Mouse (Mus musculus): Measurements from ENCODE around the gene Tet3.

Gene Tet3

GRCm38 (mm10) chr6:83459034-83459644 lies at the start of gene Tet3:
Tet3 (minus strand) TSS chr6:83459084.
- DNase-seq (ENCODE audit: low read depth), result peak; percentile 65

GRCm38 (mm10) chr6:83507168-83507546 lies 48.3 kb upstream of the Tet3 start:
- no peak for DNase-seq (ENCODE audit: low read depth)

DNA sequence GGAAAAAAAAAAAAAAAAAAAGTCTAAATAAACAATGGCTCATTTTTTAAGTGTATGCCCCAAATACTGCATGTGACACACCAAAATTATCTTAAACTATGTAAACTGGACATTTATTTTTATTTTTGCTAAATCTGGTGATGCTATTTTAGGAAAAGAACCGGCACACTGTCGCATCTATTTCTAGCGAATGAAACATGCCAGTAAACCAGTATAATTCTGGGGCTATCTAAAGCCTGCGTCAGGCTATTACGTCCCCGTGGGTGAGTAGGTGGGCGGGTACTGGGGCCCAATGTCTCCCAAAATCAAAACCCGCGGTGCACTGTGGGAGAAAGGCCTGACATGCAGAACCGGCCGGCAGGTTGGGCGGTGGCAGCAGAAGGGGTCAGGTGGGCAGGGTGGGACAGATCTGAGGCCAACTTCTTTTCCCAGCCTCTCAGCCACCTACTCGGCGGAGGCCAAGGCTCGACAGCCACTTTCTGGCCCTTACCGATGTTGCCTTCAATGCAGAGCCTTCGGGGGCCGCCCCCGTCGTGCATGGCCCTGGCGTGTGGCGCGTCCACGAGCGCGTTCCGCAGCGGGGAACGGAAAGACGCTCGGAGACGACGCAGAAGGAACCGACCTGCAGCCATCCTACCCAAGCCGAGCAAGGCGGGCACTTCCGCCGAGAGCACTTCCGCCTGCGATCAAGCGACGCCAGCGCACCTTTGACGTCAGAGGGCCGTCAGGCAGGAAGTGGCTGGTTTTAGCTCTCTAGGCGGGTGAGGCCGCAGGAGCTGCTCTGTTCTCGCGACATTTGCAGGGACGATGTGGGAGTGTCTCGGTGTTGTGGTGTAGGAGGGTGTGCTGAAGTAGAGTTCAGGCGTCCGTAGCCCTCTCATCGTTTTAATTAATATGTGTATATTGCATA lies 47.6 kb upstream of the Tet3 start, which contains the start of gene Dguok:
Dguok (minus strand) TSS at position 712 of the 910 bp plus-strand sequence.
- DNase-seq (ENCODE audit: low read depth), result peak; percentile 98

DNA sequence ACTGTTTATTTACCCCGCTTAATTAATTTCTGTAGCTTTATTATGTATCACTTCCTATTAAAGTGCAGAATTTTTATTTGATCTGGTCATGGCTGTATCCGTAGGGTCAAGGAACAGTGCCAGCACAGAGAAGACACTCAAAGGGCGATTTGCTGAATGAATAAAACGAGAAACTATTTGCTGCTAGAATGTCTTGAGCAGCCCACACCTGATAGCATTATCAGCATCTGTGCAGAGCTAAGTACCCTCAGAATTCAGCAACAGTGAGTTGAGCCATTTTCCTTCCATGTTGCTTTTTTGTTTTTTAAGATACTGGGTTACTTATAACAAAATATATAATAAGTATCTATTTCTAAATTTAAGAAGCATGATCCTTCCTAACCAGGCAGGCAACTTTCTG lies 46.7 kb upstream of the Tet3 start:
- DNase-seq (ENCODE audit: low read depth), result peak; percentile 28

DNA sequence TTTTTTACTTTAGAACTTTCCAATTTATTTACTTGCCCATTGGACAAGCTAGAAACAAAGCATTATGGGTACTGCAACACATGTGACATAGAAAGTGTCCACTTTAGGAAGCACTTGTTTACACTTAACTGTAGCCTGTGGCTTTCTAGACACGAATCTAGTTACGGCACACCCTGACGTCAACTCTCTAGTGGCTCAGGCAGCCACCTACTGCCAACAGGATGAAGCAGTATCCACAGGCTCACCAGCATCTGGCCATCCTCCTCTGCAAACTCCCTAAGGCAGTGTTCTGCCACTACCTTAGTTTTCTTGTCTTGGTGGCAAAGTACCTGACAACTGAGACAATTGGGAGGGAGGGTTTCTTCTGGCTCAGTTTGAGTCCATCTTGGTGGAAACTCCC lies 44.5 kb upstream of the Tet3 start:
- DNase-seq (ENCODE audit: low read depth), result no peak

GRCm38 (mm10) chr6:83502656-83503055 lies 43.8 kb upstream of the Tet3 start:
- DNase-seq (ENCODE audit: low read depth), result no peak

- DNase-seq (ENCODE audit: low read depth), result no peak
These were observed 42.8 kb upstream of the Tet3 start for GRCm38 (mm10) chr6:83501524-83502310.

DNA sequence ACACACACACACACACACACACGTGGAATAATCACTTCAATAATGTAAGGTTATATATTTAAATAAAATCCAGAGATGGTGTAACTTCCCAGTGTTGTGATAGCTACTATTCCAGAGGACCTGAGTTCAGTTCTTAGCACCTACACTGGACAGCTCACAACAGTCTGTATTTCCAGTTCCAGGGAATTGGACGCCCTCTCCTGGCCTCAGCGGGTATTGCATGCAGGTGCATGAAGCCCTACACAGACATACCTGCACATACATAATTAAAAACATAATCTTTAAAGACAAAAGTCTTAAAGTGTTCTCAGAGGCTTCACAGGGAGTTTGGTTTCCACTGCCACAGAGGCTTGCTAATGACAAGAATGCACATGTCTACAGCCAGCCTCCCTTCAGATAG lies 41.6 kb upstream of the Tet3 start:
- no peak for DNase-seq (ENCODE audit: low read depth)

GRCm38 (mm10) chr6:83499078-83499477 lies 40.2 kb upstream of the Tet3 start:
- DNase-seq (ENCODE audit: low read depth), result no peak

DNA sequence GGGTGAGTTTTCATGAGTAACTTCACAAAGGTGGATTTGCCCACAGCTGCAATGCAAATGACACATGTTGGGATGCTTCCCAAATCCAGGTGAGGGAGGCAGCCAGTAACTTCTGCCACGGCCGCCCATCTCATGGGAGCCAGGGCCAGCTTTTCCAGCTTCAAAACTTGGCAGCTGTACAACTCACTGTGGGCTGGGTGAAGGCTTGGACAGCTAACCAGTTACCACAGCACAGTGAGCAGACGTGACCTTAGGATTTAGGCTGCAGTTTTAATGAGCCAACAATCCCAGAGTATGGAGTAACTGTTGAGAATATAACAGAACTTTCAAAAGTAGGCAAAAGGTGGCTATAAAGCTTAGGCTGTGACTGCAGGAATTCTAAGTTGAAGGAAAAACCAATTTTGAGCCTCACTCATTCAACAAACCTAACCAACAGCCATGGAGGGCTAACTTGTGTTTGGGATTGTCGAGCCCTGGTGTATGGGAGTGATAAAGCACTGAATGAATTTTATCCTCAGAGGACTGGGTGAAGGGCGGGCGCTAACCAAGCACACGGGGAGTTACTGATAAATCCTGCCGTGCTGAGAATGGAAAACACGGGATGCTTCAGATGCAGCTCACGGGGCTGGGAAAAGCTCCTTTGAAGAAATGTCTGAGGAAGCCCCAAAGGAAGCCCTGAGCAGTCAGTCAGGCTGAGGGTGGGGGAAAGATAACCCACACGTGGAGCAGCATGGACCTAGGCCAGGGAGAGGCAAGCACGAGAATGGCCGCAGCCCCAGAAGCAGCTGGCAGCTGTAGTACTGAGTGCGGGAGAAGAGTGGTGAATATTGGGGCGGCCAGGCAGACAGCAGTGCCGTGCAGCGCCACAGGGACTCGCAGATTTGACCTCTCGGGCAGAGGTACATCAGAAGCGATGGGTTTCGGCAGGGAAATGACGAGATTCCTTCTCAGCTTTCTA lies 38.1 kb upstream of the Tet3 start:
- DNase-seq (ENCODE audit: low read depth), result no peak

DNA sequence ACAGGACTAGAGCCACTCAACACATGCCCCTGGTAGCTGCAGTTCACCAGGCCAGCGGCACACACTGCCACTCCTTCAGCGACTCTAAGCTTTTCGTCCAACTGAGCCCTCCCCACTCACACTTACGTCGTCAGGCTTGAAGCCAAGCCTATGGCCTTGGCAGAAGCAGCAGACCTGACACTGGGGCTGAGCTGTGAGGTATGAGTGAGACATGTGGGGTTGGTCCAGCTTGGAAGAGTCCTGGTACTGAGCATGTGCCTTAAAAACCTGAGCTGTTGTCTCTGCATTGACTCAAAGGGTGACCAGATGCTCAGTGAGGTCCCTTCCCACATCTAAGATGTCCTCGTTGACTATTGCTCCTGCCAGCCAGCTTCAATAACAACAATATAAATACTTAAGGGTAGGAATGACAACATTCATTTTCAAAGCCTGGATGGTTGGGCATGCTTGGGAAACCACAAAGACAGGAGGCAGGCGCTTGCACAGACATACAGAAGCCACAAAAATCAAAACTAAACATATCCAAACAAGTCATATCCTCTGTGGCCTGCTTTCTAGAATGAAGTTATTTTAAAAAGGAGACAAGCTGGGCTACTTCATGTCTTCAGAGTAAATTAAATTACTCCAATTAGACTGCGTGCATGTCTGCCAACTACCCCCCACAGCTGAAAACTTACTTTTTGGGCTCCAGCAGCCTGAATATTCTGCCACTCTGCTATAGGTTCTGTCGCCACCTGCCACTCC lies 37.3 kb upstream of the Tet3 start:
- DNase-seq (ENCODE audit: low read depth), result no peak

DNA sequence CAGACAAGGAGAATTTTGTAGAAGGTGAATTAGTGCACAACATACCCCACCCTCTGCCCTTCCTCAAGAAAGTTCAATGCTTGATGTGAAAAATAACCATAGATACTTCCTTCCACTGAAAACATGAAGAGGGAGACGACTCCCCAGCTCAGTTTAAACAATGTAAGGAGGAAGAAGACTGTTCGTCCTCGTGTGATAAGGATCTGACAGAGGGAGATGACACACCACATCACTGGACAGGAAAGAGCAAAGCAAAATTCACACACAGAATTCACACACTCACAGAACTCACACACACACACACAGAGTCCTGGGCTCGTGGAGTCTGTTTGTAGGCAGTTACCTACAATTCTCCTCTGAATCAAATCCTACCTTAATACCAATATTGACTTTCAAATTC lies 31.7 kb upstream of the Tet3 start:
- no peak for DNase-seq (ENCODE audit: low read depth)

- DNase-seq (ENCODE audit: low read depth), result no peak
These were observed 29.3 kb upstream of the Tet3 start for GRCm38 (mm10) chr6:83488200-83488599.

GRCm38 (mm10) chr6:83487298-83487697 lies 28.4 kb upstream of the Tet3 start:
- no peak for DNase-seq (ENCODE audit: low read depth)

GRCm38 (mm10) chr6:83485854-83486253 lies 27.0 kb upstream of the Tet3 start:
- no peak for DNase-seq (ENCODE audit: low read depth)

- DNase-seq (ENCODE audit: low read depth), result no peak
These were observed 24.9 kb upstream of the Tet3 start for GRCm38 (mm10) chr6:83483776-83484175.

DNA sequence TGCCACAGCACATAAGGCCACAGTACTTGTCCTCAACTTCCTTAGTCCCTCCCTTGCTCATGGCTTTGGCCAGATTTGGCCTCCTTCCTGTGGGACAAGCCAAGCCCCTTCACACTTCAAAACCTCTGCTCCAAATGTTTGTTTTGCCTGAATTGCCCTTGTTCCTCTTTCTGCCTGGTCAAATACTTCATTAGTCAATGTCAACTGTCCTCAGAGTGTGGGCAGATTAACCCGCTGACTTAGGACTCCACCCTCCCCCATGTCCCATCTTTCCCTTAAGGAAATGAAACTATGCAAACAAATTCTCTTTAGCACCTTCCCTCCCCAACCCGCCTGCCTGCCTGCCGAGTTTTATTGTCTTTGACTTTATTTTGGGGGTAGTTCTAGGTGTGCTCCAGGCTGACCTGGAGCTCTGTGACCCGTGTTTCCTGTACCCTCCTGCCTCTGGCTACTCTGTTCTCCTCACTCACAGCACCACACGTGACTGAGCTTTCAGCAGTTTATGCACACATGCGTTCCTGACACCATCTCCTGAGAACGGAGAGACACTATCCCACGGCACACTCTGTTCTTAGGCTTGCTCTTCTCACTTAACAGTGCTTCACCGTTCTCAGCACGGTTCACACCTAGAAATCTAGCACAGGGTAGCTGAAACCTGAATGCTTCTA lies 23.7 kb upstream of the Tet3 start:
- no peak for DNase-seq (ENCODE audit: low read depth)

GRCm38 (mm10) chr6:83480019-83480655 lies 21.3 kb upstream of the Tet3 start:
- no peak for DNase-seq (ENCODE audit: low read depth)

GRCm38 (mm10) chr6:83479193-83479592 lies 20.3 kb upstream of the Tet3 start:
- DNase-seq (ENCODE audit: low read depth), result no peak

DNA sequence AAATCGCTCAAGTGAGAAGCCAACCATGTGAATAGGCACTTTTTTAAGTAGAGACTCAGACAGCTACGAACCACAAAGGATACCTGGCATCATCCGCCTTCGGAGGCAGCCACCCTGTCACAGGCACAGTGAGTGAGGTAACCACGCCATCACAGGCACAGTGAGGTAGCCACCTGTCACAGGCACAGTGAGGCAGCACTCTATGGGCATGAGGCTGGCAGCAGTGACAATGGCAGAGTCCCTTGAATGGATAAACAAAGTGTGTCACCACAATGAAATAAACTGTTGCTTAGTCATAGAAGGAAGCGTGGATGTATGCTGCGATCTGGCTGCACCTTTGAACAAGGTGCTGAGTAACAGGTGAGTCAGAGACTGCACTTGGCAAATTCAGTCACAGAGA lies 19.7 kb upstream of the Tet3 start:
- no peak for DNase-seq (ENCODE audit: low read depth)
